Comparison of ENCODE assay signal across 25 mouse cellular contexts in genomic region chr6:125264219-125264618, GRCm38 (mm10). TPM values are rescaled to one million over a fixed set of nuclear protein-coding genes. Genes with fewer than 3 reads are reported as not detected.
"Had no signal": no experiment of that assay in that cellular context is flagged by ENCODE, and none has a peak within 500 bp of the region (broad histone marks: within the 10 kb centered on the region; RNA-seq: fewer than 3 reads in every experiment).

No protein-coding gene starts in this region.

- H3K27me3 ChIP-seq: liver, embryonic 15.5 days; megakaryocyte, embryonic 14.5 days; midbrain, embryonic 13.5 days; midbrain, embryonic 15.5 days; neural tube, embryonic 13.5 days; neural tube, embryonic 15.5 days had no signal

- H3K36me3 ChIP-seq: liver, embryonic 15.5 days; lung, embryonic 15.5 days; midbrain, embryonic 13.5 days; midbrain, embryonic 15.5 days; neural tube, embryonic 13.5 days; neural tube, embryonic 15.5 days had no signal

- H3K27ac ChIP-seq: liver, embryonic 15.5 days; lung, embryonic 15.5 days; macrophage; midbrain, embryonic 13.5 days; midbrain, embryonic 15.5 days; neural tube, embryonic 13.5 days; neural tube, embryonic 15.5 days had no signal

- ATAC-seq: liver, postnatal 0 days; lung, postnatal 0 days; midbrain, embryonic 13.5 days; midbrain, embryonic 15.5 days had no signal

- H3K4me3 ChIP-seq: liver, embryonic 15.5 days; lung, embryonic 15.5 days; megakaryocyte, embryonic 14.5 days; midbrain, embryonic 13.5 days; midbrain, embryonic 15.5 days; neural tube, embryonic 13.5 days; neural tube, embryonic 15.5 days had no signal

- DNase-seq: liver, postnatal 0 days; lung, adult 2 months; lung, postnatal 14 days; lung, postnatal 36 days; retina, postnatal 1 day; right cerebral cortex, adult 18-20 months; right cerebral cortex, postnatal 25 days; right cerebral cortex, postnatal 4 days; spleen, adult 18-20 months; thymus, adult 18-20 months; thymus, postnatal 25 days had no signal

- H3K4me1 ChIP-seq: liver, embryonic 15.5 days; lung, embryonic 15.5 days; midbrain, embryonic 13.5 days; midbrain, embryonic 15.5 days; neural tube, embryonic 13.5 days; neural tube, embryonic 15.5 days had no signal

RNA-seq across cellular contexts. Expression of gene Tuba3a, which starts 21.6 kb away (rescaled TPM):
- total RNA-seq: megakaryocyte progenitor cell, adult 5-6 weeks; midbrain, postnatal 0 days; monocyte, adult 5-6 weeks had no signal
- polyA plus RNA-seq: liver, embryonic 15.5 days; liver, postnatal 0 days; lung, postnatal 0 days; macrophage; midbrain, embryonic 15.5 days; midbrain, postnatal 0 days; neural tube, embryonic 13.5 days; neural tube, embryonic 15.5 days; small intestine, adult 2 months; stomach, embryonic 14.5 days had no signal

RNA-seq across cellular contexts. Expression of gene Cd27, which starts 27.4 kb away (rescaled TPM):
- total RNA-seq: midbrain, postnatal 0 days had no signal
- polyA plus RNA-seq: macrophage had no signal
